Mouse (Mus musculus) MEL (cell line): ENCODE data around the gene Tanc1. TPM values are rescaled to one million over a fixed set of nuclear protein-coding genes. Genes with fewer than 3 reads are reported as not detected.

ENCODE experiments used
- DNase-seq: peaks from one replicate; pipeline ENCODE4 v3.0.0; 2011; ENCODE audit warnings: low read depth, low spot score
- H3K27ac ChIP-seq: 2 replicates; pipeline ENCODE4 v1.5.1; 2012; ENCODE audit warnings: low read depth, mild to moderate bottlenecking, control low read depth, low read length, moderate library complexity; ENCODE audit not compliant: control insufficient read depth
- H3K27me3 ChIP-seq, 2 experiments: fragments of 150-350 bp in 1 of 2; sonication (generic) in 1 of 2; 2 replicates each; pipeline ENCODE4 v1.6.1; 2012; ENCODE audit warnings: low read length in 2 of 2, mild to moderate bottlenecking in 2 of 2, improper control_type of control experiment in 1 of 2, moderate library complexity in 1 of 2; ENCODE audit not compliant: insufficient read depth in 2 of 2, control insufficient read depth in 1 of 2
- H3K36me3 ChIP-seq, 2 experiments: 2 replicates each; pipeline ENCODE4 v1.6.1; 2012 to 2014; ENCODE audit warnings: low read length in 2 of 2, improper control_type of control experiment in 1 of 2, inconsistent platforms in 1 of 2, mild to moderate bottlenecking in 1 of 2; ENCODE audit not compliant: insufficient read depth in 2 of 2, control insufficient read depth in 1 of 2
- H3K4me1 ChIP-seq, 2 experiments: fragments of 150-350 bp in 1 of 2; sonication (generic) in 1 of 2; 2 replicates each; pipeline ENCODE4 v1.6.1; 2012; ENCODE audit warnings: low read length in 2 of 2, improper control_type of control experiment in 1 of 2, mild to moderate bottlenecking in 1 of 2; ENCODE audit not compliant: insufficient read depth in 2 of 2, control insufficient read depth in 1 of 2
- H3K4me3 ChIP-seq, 2 experiments: fragments of 150-350 bp in 1 of 2; sonication (generic) in 1 of 2; 2 replicates each; pipeline ENCODE4 v1.5.1; 2012; ENCODE audit warnings: low read depth in 2 of 2, low read length in 2 of 2, mild to moderate bottlenecking in 2 of 2, moderate library complexity in 2 of 2, control low read depth in 1 of 2, improper control_type of control experiment in 1 of 2; ENCODE audit not compliant: control insufficient read depth in 1 of 2, insufficient read depth in 1 of 2
- H3K79me2 ChIP-seq: 2 replicates; pipeline ENCODE4 v1.6.1; 2012; ENCODE audit warnings: mild to moderate bottlenecking, low read length, moderate library complexity; ENCODE audit not compliant: control insufficient read depth, poor library complexity, insufficient read depth
- H3K9ac ChIP-seq: 2 replicates; pipeline ENCODE4 v1.6.1; 2012; ENCODE audit warnings: low read depth, mild to moderate bottlenecking, control low read depth, low read length, moderate library complexity; ENCODE audit not compliant: control insufficient read depth, poor library complexity, severe bottlenecking
- H3K9me3 ChIP-seq: fragments of 150-350 bp; sonication (generic); replicated peaks from 2 replicates; pipeline ENCODE4 v1.6.1; 2012; ENCODE audit warnings: mild to moderate bottlenecking, low read length, improper control_type of control experiment, moderate library complexity; ENCODE audit not compliant: insufficient read depth
- BHLHE40 ChIP-seq: IDR thresholded peaks from 2 replicates; pipeline ENCODE4 v1.6.1; 2012; ENCODE audit warnings: low read depth, mild to moderate bottlenecking, inconsistent platforms, low read length, improper control_type of control experiment, borderline replicate concordance
- CHD1 ChIP-seq: IDR thresholded peaks from 2 replicates; pipeline ENCODE4 v1.6.1; 2012; ENCODE audit warnings: low read depth, mild to moderate bottlenecking, inconsistent platforms, low read length, improper control_type of control experiment
- CHD2 ChIP-seq: IDR thresholded peaks from 2 replicates; pipeline ENCODE4 v1.6.1; 2011; ENCODE audit warnings: low read length, improper control_type of control experiment
- CTCF ChIP-seq, 3 experiments: IDR thresholded peaks in 2 of 3; conservative IDR thresholded peaks in 1 of 3; 2 replicates each; pipeline ENCODE4 v1.5.1; 2011 to 2012; ENCODE audit warnings: low read length in 3 of 3, low read depth in 2 of 3, mild to moderate bottlenecking in 2 of 3, improper control_type of control experiment in 1 of 3, inconsistent platforms in 1 of 3, mixed read lengths in 1 of 3, moderate library complexity in 1 of 3; ENCODE audit not compliant: control insufficient read depth in 1 of 3, insufficient read depth in 1 of 3, poor library complexity in 1 of 3, severe bottlenecking in 1 of 3
- ELF1 ChIP-seq: IDR thresholded peaks from 2 replicates; pipeline ENCODE4 v1.6.1; 2014; ENCODE audit warnings: low read depth, mild to moderate bottlenecking, inconsistent platforms, low read length, improper control_type of control experiment, moderate library complexity
- HCFC1 ChIP-seq: IDR thresholded peaks from 2 replicates; pipeline ENCODE4 v1.6.1; 2012; ENCODE audit warnings: low read depth, mild to moderate bottlenecking, inconsistent platforms, low read length, improper control_type of control experiment, moderate library complexity
- JUND ChIP-seq: IDR thresholded peaks from 2 replicates; pipeline ENCODE4 v1.6.1; 2011; ENCODE audit warnings: low read depth, mild to moderate bottlenecking, improper control_type of control experiment, low read length
- KAT2A ChIP-seq: conservative IDR thresholded peaks from 2 replicates; pipeline ENCODE4 v1.6.1; 2012; ENCODE audit warnings: low read depth, low read length, improper control_type of control experiment, inconsistent platforms
- MAZ ChIP-seq: IDR thresholded peaks from 2 replicates; pipeline ENCODE4 v1.6.1; 2012; ENCODE audit warnings: low read depth, mild to moderate bottlenecking, inconsistent platforms, low read length, improper control_type of control experiment
- MYB ChIP-seq: IDR thresholded peaks from 2 replicates; pipeline ENCODE4 v1.6.1; 2011; ENCODE audit warnings: mild to moderate bottlenecking, low read depth, low read length, improper control_type of control experiment
- MYC ChIP-seq: IDR thresholded peaks from 2 replicates; pipeline ENCODE4 v1.6.1; 2011; ENCODE audit warnings: low read depth, mild to moderate bottlenecking, low read length, improper control_type of control experiment, moderate library complexity
- NELFE ChIP-seq: IDR thresholded peaks from 2 replicates; pipeline ENCODE4 v1.6.1; 2011; ENCODE audit warnings: low read depth, low read length, improper control_type of control experiment
- POLR2A ChIP-seq, 2 experiments: IDR thresholded peaks; 2 replicates each; pipeline ENCODE4 v1.6.1; 2011 to 2012; ENCODE audit warnings: low read length in 2 of 2, mild to moderate bottlenecking in 2 of 2, control low read depth in 1 of 2, improper control_type of control experiment in 1 of 2, low read depth in 1 of 2, moderate library complexity in 1 of 2; ENCODE audit not compliant: control insufficient read depth in 1 of 2, insufficient read depth in 1 of 2, poor library complexity in 1 of 2
- POLR2AphosphoS5 ChIP-seq: IDR thresholded peaks from 2 replicates; pipeline ENCODE4 v1.6.1; 2012; ENCODE audit warnings: low read depth, borderline replicate concordance, mild to moderate bottlenecking, inconsistent platforms, low read length, moderate library complexity, mixed read lengths
- RAD21 ChIP-seq: IDR thresholded peaks from 2 replicates; pipeline ENCODE4 v1.6.1; 2011; ENCODE audit warnings: mild to moderate bottlenecking, low read depth, low read length, improper control_type of control experiment
- RCOR1 ChIP-seq: IDR thresholded peaks from 2 replicates; pipeline ENCODE4 v1.6.1; 2012; ENCODE audit warnings: low read depth, mild to moderate bottlenecking, inconsistent platforms, low read length, improper control_type of control experiment
- SMC3 ChIP-seq: IDR thresholded peaks from 2 replicates; pipeline ENCODE4 v1.6.1; 2011; ENCODE audit warnings: low read depth, low read length, improper control_type of control experiment
- TBP ChIP-seq: IDR thresholded peaks from 2 replicates; pipeline ENCODE4 v1.8.0; 2011; ENCODE audit warnings: low read depth, low read length, improper control_type of control experiment
- TCF12 ChIP-seq: IDR thresholded peaks from 2 replicates; pipeline ENCODE4 v1.6.1; 2014; ENCODE audit warnings: low read depth, mild to moderate bottlenecking, inconsistent platforms, low read length, improper control_type of control experiment, moderate library complexity
- ZKSCAN1 ChIP-seq: IDR thresholded peaks from 2 replicates; pipeline ENCODE4 v1.6.1; 2012; ENCODE audit warnings: low read depth, mild to moderate bottlenecking, inconsistent platforms, low read length, improper control_type of control experiment, moderate library complexity
- ZNF384 ChIP-seq: IDR thresholded peaks from 2 replicates; pipeline ENCODE4 v1.6.1; 2012; ENCODE audit warnings: low read depth, mild to moderate bottlenecking, inconsistent platforms, low read length, improper control_type of control experiment
- polyA plus RNA-seq, 2 experiments: library from polyadenylated mRNA; stranded (reverse) in 1 of 2; unstranded in 1 of 2; fragments of >175 nt in 1 of 2; fragments of >200 nt in 1 of 2; gene quantifications; 2 replicates each; pipeline versions ENCODE4 v1.2.1 to v1.2.4; 2012; ENCODE audit warnings: low replicate concordance in 2 of 2, low read depth in 1 of 2; ENCODE audit not compliant: insufficient read length in 2 of 2, insufficient read depth in 1 of 2, missing spikeins in 1 of 2
- total RNA-seq: library from RNA; depleted of rRNA; stranded (reverse); fragments of 300-350 nt; gene quantifications from 2 replicates; pipeline ENCODE4 v1.2.3, GENCODE M21; 2012

Gene Tanc1
- total and polyA plus RNA-seq, 3 experiments, result 0.54 to 0.78 TPM; not detected in 1

- Histone ChIP-seq H3K9ac (no peak overlapping the region), H3K27me3 (no peaks in the 10 kb centered on the region), H3K27ac (no peak overlapping the region), H3K4me3 (no peak overlapping the region), H3K4me1 (no peaks in the 10 kb centered on the region)
- no peak for DNase-seq
- no peak for TF ChIP-seq NELFE
- no peak for TF ChIP-seq TBP
- TF ChIP-seq TCF12, result no peak
- no peak for TF ChIP-seq ELF1
- no peak for TF ChIP-seq RCOR1
- no peak for TF ChIP-seq BHLHE40
- no peak for TF ChIP-seq SMC3
- no peak for TF ChIP-seq CTCF (IDR thresholded peaks at IDR 0.05 in 2 of 3, conservative IDR thresholded peaks at IDR 0.05 in 1 of 3; ENCODE audit: control insufficient read depth in 1 of 3, insufficient read depth in 1 of 3, low read depth in 2 of 3, low read length in 3 of 3, poor library complexity in 1 of 3, severe bottlenecking in 1 of 3)
- TF ChIP-seq POLR2AphosphoS5, result no peak
- no peak for TF ChIP-seq JUND
- TF ChIP-seq ZKSCAN1, result no peak
- no peak for TF ChIP-seq KAT2A
- TF ChIP-seq RAD21, result no peak
- no peak for TF ChIP-seq HCFC1
- TF ChIP-seq, all 39 proteins: peak for 0
- Histone ChIP-seq H3K9me3 (no peaks in the 10 kb centered on the region), H3K36me3 (no peaks in the 10 kb centered on the region), H3K79me2 (no peaks in the 10 kb centered on the region)
Observed at GRCm38 (mm10) chr2:59646740-59647390, 35.0 kb downstream of the Tanc1 start.

- H3K27me3 ChIP-seq, result no peaks in the 10 kb centered on the region
- TF ChIP-seq BHLHE40, result no peak
- TF ChIP-seq ZNF384, result no peak
- no peak for TF ChIP-seq CHD2
- TF ChIP-seq ELF1, result no peak
- no peak for TF ChIP-seq CHD1
- no peak for TF ChIP-seq CTCF (IDR thresholded peaks at IDR 0.05 in 2 of 3, conservative IDR thresholded peaks at IDR 0.05 in 1 of 3; ENCODE audit: control insufficient read depth in 1 of 3, insufficient read depth in 1 of 3, low read depth in 2 of 3, low read length in 3 of 3, poor library complexity in 1 of 3, severe bottlenecking in 1 of 3)
- TF ChIP-seq MYC, result no peak
- TF ChIP-seq NELFE, result no peak
- no peak for TF ChIP-seq MAZ
- TF ChIP-seq MYB, result no peak
- TF ChIP-seq POLR2A (IDR thresholded peaks at IDR 0.05; ENCODE audit: control insufficient read depth in 1 of 2, insufficient read depth in 1 of 2, low read depth in 1 of 2, low read length in 2 of 2, poor library complexity in 1 of 2), result no peak
- TF ChIP-seq HCFC1, result no peak
- DNase-seq, result no peak
- H3K4me3 ChIP-seq, result no peak overlapping the region
- H3K4me1 ChIP-seq, result no peaks in the 10 kb centered on the region
- H3K79me2 ChIP-seq, result no peaks in the 10 kb centered on the region
- no peak overlapping the region for H3K9ac ChIP-seq
- no peaks in the 10 kb centered on the region for H3K36me3 ChIP-seq
- H3K9me3 ChIP-seq, result no peaks in the 10 kb centered on the region
- H3K27ac ChIP-seq, result no peak overlapping the region
Observed at GRCm38 (mm10) chr2:59648444-59648843, 36.6 kb downstream of the Tanc1 start.
